Mouse (Mus musculus): Measurements from ENCODE around the gene Mcm10.

DNA sequence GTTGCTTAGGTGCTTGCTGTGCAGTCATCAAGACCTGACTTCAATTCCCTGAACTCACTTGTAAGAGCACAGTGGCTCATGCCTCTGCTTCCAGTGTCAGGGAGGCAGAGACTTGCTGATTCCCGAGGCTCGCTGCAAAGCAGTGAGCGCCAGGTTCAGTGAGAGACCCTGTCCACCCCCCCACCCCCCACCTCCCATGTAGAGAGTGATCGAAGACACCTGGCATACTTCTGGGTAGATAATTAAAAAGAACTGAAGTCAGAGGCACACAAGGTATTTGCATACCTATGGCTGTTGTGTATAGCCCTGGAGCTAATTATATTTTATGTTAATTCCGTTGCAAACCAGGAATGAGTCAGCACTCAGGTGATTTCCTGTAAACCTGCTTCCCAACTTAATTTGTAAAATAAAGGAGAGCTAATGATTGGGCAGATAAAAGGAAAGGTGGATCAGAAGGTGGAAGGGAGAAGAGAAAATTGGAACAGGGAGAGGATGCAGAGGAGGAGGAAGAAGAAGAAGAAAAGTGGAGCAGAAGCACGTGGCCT, 58.3 kb downstream of the Mcm10 start:
- TF ChIP-seq CTCF (IDR thresholded peaks at IDR 0.05; ENCODE audit: control insufficient read depth, insufficient read depth, insufficient replicate concordance, low read depth, low read length): no peak
- no peak for TF ChIP-seq POLR2A (IDR thresholded peaks at IDR 0.05; ENCODE audit: control insufficient read depth, low read depth, low read length)

Data from testis, adult 2 months (tissue).